Mouse (Mus musculus): ENCODE measurements around the gene Slc36a2.

Gene Slc36a2

GRCm38 (mm10) chr11:55184733-55185291, at the start of gene Slc36a2:
Gene Slc36a2 (minus strand): TSS chr11:55185077.
- no peak for TF ChIP-seq GATA4 (IDR thresholded peaks at IDR 0.05; ENCODE audit: insufficient replicate concordance, low read length)

GRCm38 (mm10) chr11:55234288-55234687, 49.4 kb upstream of the Slc36a2 start:
- no peak for TF ChIP-seq GATA4 (IDR thresholded peaks at IDR 0.05; ENCODE audit: insufficient replicate concordance, low read length)

- no peak for TF ChIP-seq GATA4 (IDR thresholded peaks at IDR 0.05; ENCODE audit: insufficient replicate concordance, low read length)
Observed at GRCm38 (mm10) chr11:55231034-55231433, 46.2 kb upstream of the Slc36a2 start.

- TF ChIP-seq GATA4 (IDR thresholded peaks at IDR 0.05; ENCODE audit: insufficient replicate concordance, low read length): no peak
Observed at GRCm38 (mm10) chr11:55221306-55221705, 36.4 kb upstream of the Slc36a2 start.

- no peak for TF ChIP-seq GATA4 (IDR thresholded peaks at IDR 0.05; ENCODE audit: insufficient replicate concordance, low read length)
Observed at GRCm38 (mm10) chr11:55218473-55218872, 33.6 kb upstream of the Slc36a2 start.

GRCm38 (mm10) chr11:55217880-55218279, 33.0 kb upstream of the Slc36a2 start:
- no peak for TF ChIP-seq GATA4 (IDR thresholded peaks at IDR 0.05; ENCODE audit: insufficient replicate concordance, low read length)

- peak; percentile 98 for TF ChIP-seq GATA4 (IDR thresholded peaks at IDR 0.05; ENCODE audit: insufficient replicate concordance, low read length)
Observed at GRCm38 (mm10) chr11:55217418-55217817, 32.5 kb upstream of the Slc36a2 start.

GRCm38 (mm10) chr11:55216830-55217229, 32.0 kb upstream of the Slc36a2 start:
- TF ChIP-seq GATA4 (IDR thresholded peaks at IDR 0.05; ENCODE audit: insufficient replicate concordance, low read length): no peak

- no peak for TF ChIP-seq GATA4 (IDR thresholded peaks at IDR 0.05; ENCODE audit: insufficient replicate concordance, low read length)
Observed at GRCm38 (mm10) chr11:55216061-55216460, 31.2 kb upstream of the Slc36a2 start.

GRCm38 (mm10) chr11:55214978-55215377, 30.1 kb upstream of the Slc36a2 start:
- TF ChIP-seq GATA4 (IDR thresholded peaks at IDR 0.05; ENCODE audit: insufficient replicate concordance, low read length): no peak

- no peak for TF ChIP-seq GATA4 (IDR thresholded peaks at IDR 0.05; ENCODE audit: insufficient replicate concordance, low read length)
Observed at GRCm38 (mm10) chr11:55214161-55214560, 29.3 kb upstream of the Slc36a2 start.

- TF ChIP-seq GATA4 (IDR thresholded peaks at IDR 0.05; ENCODE audit: insufficient replicate concordance, low read length): no peak
Observed at GRCm38 (mm10) chr11:55213518-55213917, 28.6 kb upstream of the Slc36a2 start.

GRCm38 (mm10) chr11:55209626-55210353, 24.9 kb upstream of the Slc36a2 start:
- TF ChIP-seq GATA4 (IDR thresholded peaks at IDR 0.05; ENCODE audit: insufficient replicate concordance, low read length): no peak

GRCm38 (mm10) chr11:55209032-55209431, 24.2 kb upstream of the Slc36a2 start:
- TF ChIP-seq GATA4 (IDR thresholded peaks at IDR 0.05; ENCODE audit: insufficient replicate concordance, low read length): no peak

- TF ChIP-seq GATA4 (IDR thresholded peaks at IDR 0.05; ENCODE audit: insufficient replicate concordance, low read length): no peak; the same call in 1 of the 2 replicates
Observed at GRCm38 (mm10) chr11:55208001-55208690, 23.3 kb upstream of the Slc36a2 start.

GRCm38 (mm10) chr11:55204602-55205001, 19.7 kb upstream of the Slc36a2 start:
- no peak for TF ChIP-seq GATA4 (IDR thresholded peaks at IDR 0.05; ENCODE audit: insufficient replicate concordance, low read length)

Data from liver, adult (tissue).